Mouse (Mus musculus) adrenal gland, postnatal 36 days (tissue): Measurements from ENCODE around the gene Sprr2k. TPM values are rescaled to one million over a fixed set of nuclear protein-coding genes. Genes with fewer than 3 reads are reported as not detected.
A peak's percentile ranks its signal among the peaks of the same experiment; 100 is the strongest.

Source experiments
- DNase-seq, 2 experiments: peaks; one replicate each; pipeline ENCODE4 v3.0.0; 2021; ENCODE audit warnings: mixed read lengths in 1 of 2
- long read RNA-seq, 2 experiments: library from polyadenylated mRNA; stranded (forward); transcript quantifications; one replicate each; pipeline ENCODE4 v2.0.0; 2021; ENCODE audit warnings: borderline sequencing depth in 2 of 2
- total RNA-seq, 2 experiments: library from RNA; stranded (reverse); gene quantifications; 2 replicates each; pipeline ENCODE4 v1.2.3; 2021

Gene Sprr2k
- not detected for total RNA-seq
- long read RNA-seq, experiment 1, result 0 reads
- long read RNA-seq, experiment 2, result 0 reads

GRCm38 (mm10) chr3:92432282-92432681 is at the start of gene Sprr2k:
Gene Sprr2k, plus strand, starts transcription at chr3:92432582.
- DNase-seq, result no peak

- no peak for DNase-seq
Observed at GRCm38 (mm10) chr3:92385385-92385784, 47.0 kb upstream of the Sprr2k start, which contains the start of gene Sprr2h. Gene Sprr2h, plus strand, starts transcription at chr3:92385685.

GRCm38 (mm10) chr3:92394301-92394700 is 38.1 kb upstream of the Sprr2k start:
- DNase-seq, result no peak

- DNase-seq, result no peak
Observed at GRCm38 (mm10) chr3:92407691-92408090, 24.7 kb upstream of the Sprr2k start, which contains the start of gene Sprr2i. Gene Sprr2i, plus strand, starts transcription at chr3:92407991.

- DNase-seq, result no peak
Observed at GRCm38 (mm10) chr3:92417782-92418181, 14.6 kb upstream of the Sprr2k start, which contains the start of gene Sprr2j-ps. Gene Sprr2j-ps, plus strand, starts transcription at chr3:92418082.

- no peak for DNase-seq
Observed at GRCm38 (mm10) chr3:92429323-92429722, 3.1 kb upstream of the Sprr2k start, which contains the start of gene Gm9774. Gene Gm9774, minus strand, starts transcription at chr3:92429423.

- DNase-seq, result no peak
Observed at GRCm38 (mm10) chr3:92438689-92439088, 6.3 kb downstream of the Sprr2k start, which contains the start of gene Sprr1b. Gene Sprr1b, minus strand, starts transcription at chr3:92438789.

GRCm38 (mm10) chr3:92440177-92440576 is 7.8 kb downstream of the Sprr2k start:
- peak in 1 of 2 experiments; percentile 8 for DNase-seq

GRCm38 (mm10) chr3:92455151-92455550 is 22.8 kb downstream of the Sprr2k start:
- no peak for DNase-seq

GRCm38 (mm10) chr3:92458620-92459019 is 26.2 kb downstream of the Sprr2k start, which contains the start of gene Sprr3:
Gene Sprr3, minus strand, starts transcription at chr3:92458720.
- DNase-seq, result no peak

- DNase-seq, result no peak
Observed at GRCm38 (mm10) chr3:92466576-92466975, 34.2 kb downstream of the Sprr2k start.

GRCm38 (mm10) chr3:92467424-92467823 is 35.0 kb downstream of the Sprr2k start:
- no peak for DNase-seq

GRCm38 (mm10) chr3:92470111-92470510 is 37.7 kb downstream of the Sprr2k start:
- DNase-seq, result no peak

GRCm38 (mm10) chr3:92481249-92481648 is 48.9 kb downstream of the Sprr2k start:
- peak; percentile 5 to 11 for DNase-seq

Other genes starting within 250 kb of the Sprr2k start
- gene Sprr2a1, start 216.8 kb upstream of the Sprr2k start, total RNA-seq, result not detected
- gene Sprr2a2, start 216.7 kb upstream of the Sprr2k start, total RNA-seq, result not detected
- not detected for gene Sprr2a3, start 147.2 kb upstream of the Sprr2k start, total RNA-seq
- not detected for gene Sprr2b, start 116.0 kb upstream of the Sprr2k start, total RNA-seq
- not detected for gene Sprr2d, start 93.4 kb upstream of the Sprr2k start, total RNA-seq
- gene Sprr2e, start 80.4 kb upstream of the Sprr2k start, total RNA-seq, result not detected
- not detected for gene Sprr2f, start 67.4 kb upstream of the Sprr2k start, total RNA-seq
- not detected for gene Sprr2h, start 46.9 kb upstream of the Sprr2k start, total RNA-seq
- gene Sprr2i, start 24.6 kb upstream of the Sprr2k start, total RNA-seq, result not detected
- not detected for gene Sprr2j-ps, start 14.5 kb upstream of the Sprr2k start, total RNA-seq
- 1 to 10 TPM; 6.5 to 6.6 TPM for gene Gm9774, start 3.2 kb upstream of the Sprr2k start, total RNA-seq
- gene Sprr1b, start 6.2 kb downstream of the Sprr2k start, total RNA-seq, result not detected
- gene Sprr3, start 26.1 kb downstream of the Sprr2k start, total RNA-seq, result not detected
- gene Sprr1a, start 53.3 kb downstream of the Sprr2k start, total RNA-seq, result not detected
- gene Sprr4, start 67.9 kb downstream of the Sprr2k start, total RNA-seq, result not detected
- not detected for gene 2310046K23Rik, start 101.9 kb downstream of the Sprr2k start, total RNA-seq
- gene Ivl, start 141.2 kb downstream of the Sprr2k start, total RNA-seq, result not detected
- not detected for gene Smcp, start 156.4 kb downstream of the Sprr2k start, total RNA-seq
- not detected for gene 2210017I01Rik, start 174.9 kb downstream of the Sprr2k start, total RNA-seq
- not detected for gene Lce6a, start 189.1 kb downstream of the Sprr2k start, total RNA-seq
- gene Lce1a1, start 215.7 kb downstream of the Sprr2k start, total RNA-seq, result not detected
- gene Lce1b, start 224.3 kb downstream of the Sprr2k start, total RNA-seq, result not detected
- gene Lce1a2, start 237.7 kb downstream of the Sprr2k start, total RNA-seq, result not detected
- not detected for gene Lce1c, start 246.7 kb downstream of the Sprr2k start, total RNA-seq